Mouse (Mus musculus): ENCODE measurements at regions not wholly inside any gene's neighbourhood (a gene's known extent, or its start where the extent isn't known, plus 50 kb on each side); places are given as distances from the start of the nearest gene placed in this dataset.

GRCm38 (mm10) chr11:40362530-40363185 is 332.3 kb downstream of the Mat2b start:
- DNase-seq (ENCODE audit: low spot score in 2 of 2), result no peak

All from adrenal gland, postnatal 4 days (tissue).